Mouse (Mus musculus) MEL (cell line): ENCODE measurements around the gene Chst15. TPM values are rescaled to one million over a fixed set of nuclear protein-coding genes. Genes with fewer than 3 reads are reported as not detected.

ENCODE experiments used
- DNase-seq: peaks from one replicate; pipeline ENCODE4 v3.0.0; 2011; ENCODE audit warnings: low read depth, low spot score
- H3K27ac ChIP-seq: 2 replicates; pipeline ENCODE4 v1.5.1; 2012; ENCODE audit warnings: low read depth, mild to moderate bottlenecking, control low read depth, low read length, moderate library complexity; ENCODE audit not compliant: control insufficient read depth
- H3K27me3 ChIP-seq, 2 experiments: fragments of 150-350 bp in 1 of 2; sonication (generic) in 1 of 2; 2 replicates each; pipeline ENCODE4 v1.6.1; 2012; ENCODE audit warnings: low read length in 2 of 2, mild to moderate bottlenecking in 2 of 2, improper control_type of control experiment in 1 of 2, moderate library complexity in 1 of 2; ENCODE audit not compliant: insufficient read depth in 2 of 2, control insufficient read depth in 1 of 2
- H3K36me3 ChIP-seq, 2 experiments: 2 replicates each; pipeline ENCODE4 v1.6.1; 2012 to 2014; ENCODE audit warnings: low read length in 2 of 2, improper control_type of control experiment in 1 of 2, inconsistent platforms in 1 of 2, mild to moderate bottlenecking in 1 of 2; ENCODE audit not compliant: insufficient read depth in 2 of 2, control insufficient read depth in 1 of 2
- H3K4me1 ChIP-seq, 2 experiments: fragments of 150-350 bp in 1 of 2; sonication (generic) in 1 of 2; 2 replicates each; pipeline ENCODE4 v1.6.1; 2012; ENCODE audit warnings: low read length in 2 of 2, improper control_type of control experiment in 1 of 2, mild to moderate bottlenecking in 1 of 2; ENCODE audit not compliant: insufficient read depth in 2 of 2, control insufficient read depth in 1 of 2
- H3K4me3 ChIP-seq, 2 experiments: fragments of 150-350 bp in 1 of 2; sonication (generic) in 1 of 2; 2 replicates each; pipeline ENCODE4 v1.5.1; 2012; ENCODE audit warnings: low read depth in 2 of 2, low read length in 2 of 2, mild to moderate bottlenecking in 2 of 2, moderate library complexity in 2 of 2, control low read depth in 1 of 2, improper control_type of control experiment in 1 of 2; ENCODE audit not compliant: control insufficient read depth in 1 of 2, insufficient read depth in 1 of 2
- H3K79me2 ChIP-seq: 2 replicates; pipeline ENCODE4 v1.6.1; 2012; ENCODE audit warnings: mild to moderate bottlenecking, low read length, moderate library complexity; ENCODE audit not compliant: control insufficient read depth, poor library complexity, insufficient read depth
- H3K9ac ChIP-seq: 2 replicates; pipeline ENCODE4 v1.6.1; 2012; ENCODE audit warnings: low read depth, mild to moderate bottlenecking, control low read depth, low read length, moderate library complexity; ENCODE audit not compliant: control insufficient read depth, poor library complexity, severe bottlenecking
- H3K9me3 ChIP-seq: fragments of 150-350 bp; sonication (generic); replicated peaks from 2 replicates; pipeline ENCODE4 v1.6.1; 2012; ENCODE audit warnings: mild to moderate bottlenecking, low read length, improper control_type of control experiment, moderate library complexity; ENCODE audit not compliant: insufficient read depth
- CHD1 ChIP-seq: IDR thresholded peaks from 2 replicates; pipeline ENCODE4 v1.6.1; 2012; ENCODE audit warnings: low read depth, mild to moderate bottlenecking, inconsistent platforms, low read length, improper control_type of control experiment
- ELF1 ChIP-seq: IDR thresholded peaks from 2 replicates; pipeline ENCODE4 v1.6.1; 2014; ENCODE audit warnings: low read depth, mild to moderate bottlenecking, inconsistent platforms, low read length, improper control_type of control experiment, moderate library complexity
- EP300 ChIP-seq, 2 experiments: IDR thresholded peaks; 2 replicates each; pipeline ENCODE4 v1.6.1; 2011; ENCODE audit warnings: improper control_type of control experiment in 2 of 2, low read length in 2 of 2, low read depth in 1 of 2, mild to moderate bottlenecking in 1 of 2
- ETS1 ChIP-seq: IDR thresholded peaks from 2 replicates; pipeline ENCODE4 v1.6.1; 2012; ENCODE audit warnings: low read depth, mild to moderate bottlenecking, inconsistent platforms, low read length, improper control_type of control experiment, moderate library complexity
- GABPA ChIP-seq: IDR thresholded peaks from 2 replicates; pipeline ENCODE4 v1.6.1; 2012; ENCODE audit warnings: low read depth, mild to moderate bottlenecking, inconsistent platforms, low read length, improper control_type of control experiment, moderate library complexity
- GATA1 ChIP-seq: IDR thresholded peaks from 2 replicates; pipeline ENCODE4 v1.6.1; 2011; ENCODE audit warnings: low read depth, low read length, improper control_type of control experiment
- MXI1 ChIP-seq: IDR thresholded peaks from 2 replicates; pipeline ENCODE4 v1.6.1; 2011; ENCODE audit warnings: mild to moderate bottlenecking, low read depth, low read length, improper control_type of control experiment
- NELFE ChIP-seq: IDR thresholded peaks from 2 replicates; pipeline ENCODE4 v1.6.1; 2011; ENCODE audit warnings: low read depth, low read length, improper control_type of control experiment
- NRF1 ChIP-seq: IDR thresholded peaks from 2 replicates; pipeline ENCODE4 v1.6.1; 2014; ENCODE audit warnings: low read depth, mild to moderate bottlenecking, inconsistent platforms, low read length, improper control_type of control experiment, moderate library complexity; ENCODE audit not compliant: poor library complexity, insufficient read depth, severe bottlenecking
- POLR2AphosphoS5 ChIP-seq: IDR thresholded peaks from 2 replicates; pipeline ENCODE4 v1.6.1; 2012; ENCODE audit warnings: low read depth, borderline replicate concordance, mild to moderate bottlenecking, inconsistent platforms, low read length, moderate library complexity, mixed read lengths
- RCOR1 ChIP-seq: IDR thresholded peaks from 2 replicates; pipeline ENCODE4 v1.6.1; 2012; ENCODE audit warnings: low read depth, mild to moderate bottlenecking, inconsistent platforms, low read length, improper control_type of control experiment
- TAL1 ChIP-seq: IDR thresholded peaks from 2 replicates; pipeline ENCODE4 v1.6.1; 2012; ENCODE audit warnings: mild to moderate bottlenecking, inconsistent platforms, low read length, moderate library complexity, mixed read lengths
- USF2 ChIP-seq, 2 experiments: IDR thresholded peaks; 2 replicates each; pipeline ENCODE4 v1.6.1; 2011 to 2012; ENCODE audit warnings: improper control_type of control experiment in 2 of 2, low read length in 2 of 2, borderline replicate concordance in 1 of 2, inconsistent platforms in 1 of 2, low read depth in 1 of 2, mild to moderate bottlenecking in 1 of 2; ENCODE audit not compliant: insufficient read depth in 1 of 2
- polyA plus RNA-seq, 2 experiments: library from polyadenylated mRNA; stranded (reverse) in 1 of 2; unstranded in 1 of 2; fragments of >175 nt in 1 of 2; fragments of >200 nt in 1 of 2; gene quantifications; 2 replicates each; pipeline versions ENCODE4 v1.2.1 to v1.2.4; 2012; ENCODE audit warnings: low replicate concordance in 2 of 2, low read depth in 1 of 2; ENCODE audit not compliant: insufficient read length in 2 of 2, insufficient read depth in 1 of 2, missing spikeins in 1 of 2
- total RNA-seq: library from RNA; depleted of rRNA; stranded (reverse); fragments of 300-350 nt; gene quantifications from 2 replicates; pipeline ENCODE4 v1.2.3, GENCODE M21; 2012

Gene Chst15
- total and polyA plus RNA-seq, 3 experiments: 14.9 to 18.1 TPM; not detected in 1

DNA sequence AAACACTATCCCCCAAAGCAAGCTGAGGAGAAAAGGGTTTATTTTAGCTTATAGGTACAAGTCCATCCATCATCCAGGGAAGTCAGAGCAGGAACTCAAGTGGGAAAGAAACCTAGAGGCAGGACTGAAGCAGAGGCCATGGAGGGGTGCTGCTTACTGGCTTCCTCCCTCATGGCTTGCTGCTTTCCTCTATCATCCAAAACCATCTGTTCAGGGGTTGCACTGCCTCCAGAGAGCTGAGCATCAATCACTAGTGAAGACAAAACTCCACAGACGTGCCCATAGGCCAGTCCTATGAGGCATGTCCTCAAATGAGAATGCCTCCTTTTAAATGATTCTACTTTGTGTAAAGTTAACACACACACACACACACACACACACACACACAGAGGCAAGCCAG is 13.2 kb upstream of the Chst15 start:
- peak; percentile 54 for DNase-seq
- Histone ChIP-seq H3K4me1 (peaks cover 19 to 39% of the 10 kb centered on the region in 2 experiments), H3K27ac (no peak overlapping the region), H3K27me3 (no peaks in the 10 kb centered on the region), H3K36me3 (peaks cover 0 to 24% of the 10 kb centered on the region in 2 experiments; a peak in 2 of 4 replicates), H3K9me3 (no peaks in the 10 kb centered on the region), H3K79me2 (no peaks in the 10 kb centered on the region), H3K4me3 (no peak overlapping the region), H3K9ac (no peak overlapping the region)
- TF ChIP-seq RCOR1: no peak
- no peak for TF ChIP-seq GATA1
- no peak for TF ChIP-seq CHD1
- TF ChIP-seq TAL1: peak; percentile 70
- no peak for TF ChIP-seq MXI1

DNA sequence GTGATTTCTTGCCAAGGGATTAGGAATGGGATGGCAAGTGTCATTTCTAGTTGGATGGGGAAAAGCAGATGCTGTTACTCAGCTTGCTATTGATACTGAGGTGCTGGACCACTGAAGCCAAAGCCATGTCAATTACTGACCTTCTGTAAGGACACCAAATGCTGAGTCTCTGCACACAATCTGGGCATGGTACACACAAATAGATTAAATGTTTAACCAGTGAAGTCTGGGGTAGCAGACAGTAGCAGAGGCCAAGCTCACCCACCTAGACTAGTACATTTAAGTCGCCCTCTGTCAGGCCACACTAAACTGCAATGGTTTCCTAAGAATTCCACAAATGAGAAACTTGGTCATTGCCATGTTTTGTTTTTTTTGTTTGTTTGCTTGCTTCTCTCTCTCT is 11.6 kb upstream of the Chst15 start:
- Histone ChIP-seq H3K36me3 (peaks cover 0 to 36% of the 10 kb centered on the region in 2 experiments; a peak in 2 of 4 replicates), H3K27me3 (no peaks in the 10 kb centered on the region), H3K4me3 (no peak overlapping the region), H3K27ac (no peak overlapping the region), H3K9me3 (no peaks in the 10 kb centered on the region), H3K9ac (no peak overlapping the region), H3K4me1 (peaks cover 23 to 42% of the 10 kb centered on the region in 2 experiments), H3K79me2 (no peaks in the 10 kb centered on the region)
- TF ChIP-seq RCOR1 (no peak), NRF1 (no peak), NELFE (no peak), GABPA (no peak), POLR2AphosphoS5 (no peak), ELF1 (no peak), ETS1 (no peak), USF2 (IDR thresholded peaks at IDR 0.05; ENCODE audit: borderline replicate concordance in 1 of 2, insufficient read depth in 1 of 2, low read depth in 1 of 2, low read length in 2 of 2) (no peak), EP300 (IDR thresholded peaks at IDR 0.05; ENCODE audit: low read depth in 1 of 2, low read length in 2 of 2) (no peak)
- no peak for DNase-seq
